Mouse (Mus musculus): ENCODE data around the gene Pqlc2. TPM values are rescaled to one million over a fixed set of nuclear protein-coding genes. Genes with fewer than 3 reads are reported as not detected.

The Pqlc2 gene
- polyA plus RNA-seq, 1 experiment: 4.5 TPM

Other genes with a start within 250 kb of the Pqlc2 start
- not detected in 2 replicates for gene Htr6, start 235.1 kb downstream of the Pqlc2 start, polyA plus RNA-seq (2012; ENCODE audit: insufficient read depth, insufficient read length, missing spikeins)
- gene Nbl1, start 217.7 kb downstream of the Pqlc2 start, polyA plus RNA-seq (2012; ENCODE audit: insufficient read depth, insufficient read length, missing spikeins): 6.3 and 11.7 TPM in 2 replicates
- gene Minos1, start 179.6 kb downstream of the Pqlc2 start, polyA plus RNA-seq (2012; ENCODE audit: insufficient read depth, insufficient read length, missing spikeins): 1,161 and 1,254 TPM in 2 replicates
- gene Capzb, start 117.8 kb downstream of the Pqlc2 start, polyA plus RNA-seq (2012; ENCODE audit: insufficient read depth, insufficient read length, missing spikeins): 154 and 166 TPM in 2 replicates
- gene Akr7a5, start within 50 bp of the Pqlc2 start, polyA plus RNA-seq (2012; ENCODE audit: insufficient read depth, insufficient read length, missing spikeins): 48.3 and 52.7 TPM in 2 replicates
- gene Mrto4, start 41.9 kb upstream of the Pqlc2 start, polyA plus RNA-seq (2012; ENCODE audit: insufficient read depth, insufficient read length, missing spikeins): 16.7 and 22.2 TPM in 2 replicates
- 14.1 and 14.7 TPM in 2 replicates for gene Emc1, start 41.9 kb upstream of the Pqlc2 start, polyA plus RNA-seq (2012; ENCODE audit: insufficient read depth, insufficient read length, missing spikeins)
- 32.5 and 43.2 TPM in 2 replicates for gene Ubr4, start 41.9 kb upstream of the Pqlc2 start, polyA plus RNA-seq (2012; ENCODE audit: insufficient read depth, insufficient read length, missing spikeins)
- gene Iffo2, start 219.8 kb upstream of the Pqlc2 start, polyA plus RNA-seq (2012; ENCODE audit: insufficient read depth, insufficient read length, missing spikeins): 8.0 and 10.7 TPM in 2 replicates

All from brown adipose tissue, adult 24 weeks (tissue).